In the genomic region with DNA sequence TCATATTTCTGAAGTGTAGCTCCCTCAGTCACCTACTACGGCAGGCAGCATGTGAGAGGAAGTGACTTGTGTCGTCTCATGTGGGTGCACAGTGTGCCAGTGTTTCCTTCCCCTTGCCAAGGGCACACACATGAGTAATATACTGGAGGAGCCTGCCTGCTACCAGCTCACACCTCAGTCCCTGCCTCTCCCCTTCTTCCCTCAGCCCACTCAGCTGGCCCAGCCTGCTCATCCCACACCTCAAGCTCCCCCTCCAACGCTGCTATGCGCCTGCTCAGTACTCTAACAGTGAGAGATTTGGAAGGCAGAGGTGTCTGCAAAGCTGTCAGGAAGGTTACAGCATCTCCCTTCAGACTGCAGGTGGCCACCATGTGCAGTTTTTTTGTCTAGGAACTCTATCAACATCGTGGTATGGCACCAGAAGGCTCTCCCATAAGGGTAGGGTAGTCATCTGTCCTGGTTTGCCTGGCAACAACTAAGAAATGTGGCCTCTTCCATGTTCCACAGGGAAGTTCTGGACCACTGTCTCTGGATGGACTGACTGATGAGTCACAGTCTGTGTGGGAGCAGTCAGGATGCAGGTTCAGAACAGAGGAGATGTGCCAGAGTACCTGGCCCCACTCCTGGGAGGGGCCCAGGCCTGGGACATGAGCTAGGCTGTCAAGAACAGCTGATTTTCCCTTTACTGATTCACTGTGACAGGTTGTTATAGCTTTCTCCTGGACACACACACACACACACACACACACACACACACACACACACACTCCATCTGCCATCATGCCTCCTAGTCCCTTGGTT, we compare ENCODE assay signal across 8 mouse cellular contexts. TPM values are rescaled to one million over a fixed set of nuclear protein-coding genes. Genes with fewer than 3 reads are reported as not detected.
DNase-seq lines count a peak whose midpoint lies in the region; ATAC-seq and TF ChIP-seq lines count a peak whose summit lies in the region.

No protein-coding gene starts in this region.

- no peak overlapping the region for H3K27ac ChIP-seq in forebrain, postnatal 0 days (ENCODE audit: low read depth, low read length)
- H3K27ac ChIP-seq in kidney, adult 2 months (ENCODE audit: insufficient read depth, low read depth, low read length), result no peak overlapping the region
- H3K27ac ChIP-seq in intestine, embryonic 16.5 days (ENCODE audit: low read length), result no peak overlapping the region

- no peak for TF ChIP-seq CTCF in forebrain, postnatal 0 days (IDR thresholded peaks at IDR 0.05; ENCODE audit: low read depth)
- TF ChIP-seq CTCF in kidney, adult 2 months (conservative IDR thresholded peaks at IDR 0.05; ENCODE audit: insufficient read depth, insufficient read length, low read depth, low read length), result no peak

- 75% methylated on average over 5 of the region's 5 CpGs for WGBS in forebrain, postnatal 0 days
- 68% methylated on average over 5 of the region's 5 CpGs for WGBS in kidney, adult 2 months
- WGBS in intestine, embryonic 16.5 days, result 64% methylated on average over 5 of the region's 5 CpGs

- no peaks in the 10 kb centered on the region for H3K27me3 ChIP-seq in forebrain, postnatal 0 days (ENCODE audit: insufficient read depth, low read length)
- H3K27me3 ChIP-seq in kidney, adult 2 months (replicated peaks; ENCODE audit: control insufficient read depth, insufficient read depth, low read length), result no peaks in the 10 kb centered on the region
- no peaks in the 10 kb centered on the region for H3K27me3 ChIP-seq in intestine, embryonic 16.5 days (replicated peaks; ENCODE audit: control insufficient read depth, insufficient read depth, low read length)

- H3K4me2 ChIP-seq in forebrain, postnatal 0 days (ENCODE audit: low read depth), result no peak overlapping the region
- H3K4me2 ChIP-seq in intestine, embryonic 16.5 days (ENCODE audit: low read depth, low read length), result no peak overlapping the region

- no peaks in the 10 kb centered on the region for H3K36me3 ChIP-seq in forebrain, postnatal 0 days (ENCODE audit: insufficient read depth)
- H3K36me3 ChIP-seq in kidney, adult 2 months (ENCODE audit: control insufficient read depth, insufficient read depth, low read length), result no peaks in the 10 kb centered on the region
- no peaks in the 10 kb centered on the region for H3K36me3 ChIP-seq in intestine, embryonic 16.5 days (ENCODE audit: control insufficient read depth, insufficient read depth, low read length)

- H3K9ac ChIP-seq in forebrain, postnatal 0 days, result no peak overlapping the region
- no peak overlapping the region for H3K9ac ChIP-seq in intestine, embryonic 16.5 days (ENCODE audit: low read depth, low read length)

- no peak for TF ChIP-seq POLR2A in kidney, adult 2 months (IDR thresholded peaks at IDR 0.05; ENCODE audit: low read depth, low read length)

- peak; percentile 5 for DNase-seq in kidney, adult 9 months
- no peak for DNase-seq in kidney, adult 11 months
- no peak for DNase-seq in forebrain, postnatal 0 days
- DNase-seq in left cerebral cortex, adult 18-20 months (ENCODE audit: low spot score in 2 of 2), result peak; percentile 73 to 85
- peak; percentile 82 to 83 for DNase-seq in spleen, postnatal 36 days (ENCODE audit: low spot score in 2 of 2)
- DNase-seq in embryo, embryonic 10.5 days (ENCODE audit: low spot score), result no peak
- DNase-seq in kidney, adult 2 months, result no peak

- ATAC-seq in forebrain, postnatal 0 days, result peak; percentile 36
- no peak for ATAC-seq in intestine, embryonic 16.5 days

- H3K4me1 ChIP-seq in forebrain, postnatal 0 days (ENCODE audit: insufficient read depth), result no peaks in the 10 kb centered on the region
- H3K4me1 ChIP-seq in kidney, adult 2 months (ENCODE audit: control insufficient read depth, insufficient read depth, low read length), result no peaks in the 10 kb centered on the region
- H3K4me1 ChIP-seq in intestine, embryonic 16.5 days (ENCODE audit: control insufficient read depth, insufficient read depth, low read length), result no peaks in the 10 kb centered on the region

- no peak overlapping the region for H3K4me3 ChIP-seq in forebrain, postnatal 0 days (ENCODE audit: low read depth, low read length)
- no peak overlapping the region for H3K4me3 ChIP-seq in kidney, adult 2 months (ENCODE audit: insufficient read depth, low read depth, low read length)
- no peak overlapping the region for H3K4me3 ChIP-seq in intestine, embryonic 16.5 days (ENCODE audit: low read length)

- H3K9me3 ChIP-seq in forebrain, postnatal 0 days (ENCODE audit: low read length), result no peaks in the 10 kb centered on the region
- no peaks in the 10 kb centered on the region for H3K9me3 ChIP-seq in intestine, embryonic 16.5 days (ENCODE audit: control insufficient read depth, low read length)

RNA-seq across cellular contexts. Expression of gene Irf4, which starts 37.4 kb away (rescaled TPM):
- total RNA-seq in forebrain, postnatal 0 days (2014; rRNA removed), result 0.15 and 0.38 TPM in 2 replicates
- 0.02 and 0.04 TPM in 2 replicates for polyA plus RNA-seq in forebrain, postnatal 0 days (2015; fragmentation: Nextera tagmentation; extraction: Ambion mirVana)
- under 1 TPM; 0.26 TPM for total RNA-seq in left cerebral cortex, adult 18-20 months (2021)
- 0.96 and 1.6 TPM in 2 replicates for polyA plus RNA-seq in kidney, adult 2 months (2012; rRNA removed)
- polyA plus RNA-seq in intestine, embryonic 16.5 days (2015; fragmentation: Nextera tagmentation; extraction: Ambion mirVana), result 0.06 and 0.09 TPM in 2 replicates

Comparison
In these comparisons a context has a peak if more than half of its experiments do, and no peak if none do; other contexts are left out.
1. DNase-seq: peak in kidney, adult 9 months (single experiment), left cerebral cortex, adult 18-20 months (2 of 2) and spleen, postnatal 36 days (2 of 2); none in kidney, adult 11 months (single experiment), forebrain, postnatal 0 days (single experiment), embryo, embryonic 10.5 days (single experiment) and kidney, adult 2 months (single experiment).